Mouse (Mus musculus) neutrophil, adult 5-6 weeks (primary cell): ENCODE data around the gene Zmynd19. TPM values are rescaled to one million over a fixed set of nuclear protein-coding genes. Genes with fewer than 3 reads are reported as not detected.

Source experiments
- ATAC-seq: fragments of 151-379, 151-347 bp; 2 replicates; pipeline ENCODE4 v1.8.0; 2017; ENCODE audit warnings: mild to moderate bottlenecking, moderate TSS enrichment; ENCODE audit not compliant: insufficient number of reproducible peaks, poor library complexity, low FRiP score, severe bottlenecking; ENCODE audit errors: extremely low read depth
- total RNA-seq: library from RNA; stranded (forward); fragments of 200-1000 nt; gene quantifications from 2 replicates; pipeline ENCODE4 v1.2.3, GENCODE M21; 2017

The Zmynd19 gene
- 3.6 and 4.5 TPM in 2 replicates for total RNA-seq

- ATAC-seq = peak; percentile 97
Observed at GRCm38 (mm10) chr2:24949421-24950188, at the start of gene Zmynd19. Gene Zmynd19 (plus strand): TSS chr2:24949792.

- ATAC-seq = no peak
Observed at GRCm38 (mm10) chr2:24901055-24901454, 48.5 kb upstream of the Zmynd19 start.

DNA sequence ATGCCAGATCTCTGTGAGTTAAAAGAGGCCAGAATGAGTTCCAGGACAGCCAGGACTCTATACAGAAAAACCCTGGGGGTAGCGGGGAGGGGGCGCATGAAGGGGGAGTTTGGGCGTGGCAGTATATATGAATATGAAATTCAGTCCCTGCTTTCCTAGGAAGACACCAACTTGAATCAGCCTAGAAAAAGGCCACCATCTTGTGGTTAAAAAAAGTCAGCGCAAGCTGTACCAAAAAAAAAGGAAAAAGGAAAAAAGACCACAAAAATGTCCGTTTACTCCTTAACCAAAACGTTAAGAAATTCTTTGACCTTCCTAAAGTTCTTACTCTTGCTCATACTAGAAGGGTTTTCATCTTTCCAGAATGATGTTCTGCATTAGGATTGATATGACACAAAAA, 46.6 kb upstream of the Zmynd19 start:
- no peak for ATAC-seq

- no peak for ATAC-seq
Observed at GRCm38 (mm10) chr2:24904823-24905652, 44.6 kb upstream of the Zmynd19 start.

DNA sequence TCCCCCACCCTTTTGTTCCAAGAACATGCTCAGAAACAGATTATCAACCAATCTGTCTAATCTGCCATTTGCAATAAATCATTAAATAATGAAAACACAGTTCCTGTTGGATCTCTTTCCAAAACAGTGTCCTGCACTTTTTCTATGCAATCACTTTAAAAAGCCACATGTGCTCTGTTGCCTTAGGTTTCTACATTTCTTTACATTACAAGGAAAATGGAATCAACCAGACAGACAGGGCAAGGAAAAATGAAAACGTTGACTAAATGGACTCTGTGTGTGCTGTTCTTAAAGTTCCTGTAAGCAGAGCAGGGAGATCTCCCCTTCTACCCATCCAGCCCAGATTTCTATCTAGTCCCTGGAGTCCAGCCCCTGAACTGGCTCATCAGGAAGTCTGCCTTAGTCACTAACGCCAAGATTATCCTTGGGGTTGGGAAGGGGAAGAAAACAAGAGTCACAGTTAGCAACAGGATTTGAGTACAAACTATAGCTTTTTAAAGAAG, 43.9 kb upstream of the Zmynd19 start:
- ATAC-seq = no peak

DNA sequence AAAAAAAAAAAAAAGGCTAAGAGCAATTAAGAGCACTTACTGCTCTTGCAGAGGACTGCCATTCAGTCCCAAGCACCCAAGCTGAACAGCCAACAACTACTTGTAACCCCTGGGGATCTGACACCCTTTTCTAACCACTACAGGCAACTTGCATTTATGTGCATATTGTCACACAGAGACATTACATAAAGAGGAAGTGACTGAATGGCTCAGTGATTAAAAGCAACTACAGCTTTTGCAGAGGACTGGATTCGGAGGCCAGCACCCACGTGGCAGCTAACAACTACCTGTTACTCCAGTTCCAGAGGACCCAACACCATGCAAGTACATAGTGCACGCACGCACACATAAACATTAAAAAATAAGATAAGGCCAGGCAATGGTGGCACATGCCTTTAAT, 39.1 kb upstream of the Zmynd19 start:
- ATAC-seq = peak; percentile 95

DNA sequence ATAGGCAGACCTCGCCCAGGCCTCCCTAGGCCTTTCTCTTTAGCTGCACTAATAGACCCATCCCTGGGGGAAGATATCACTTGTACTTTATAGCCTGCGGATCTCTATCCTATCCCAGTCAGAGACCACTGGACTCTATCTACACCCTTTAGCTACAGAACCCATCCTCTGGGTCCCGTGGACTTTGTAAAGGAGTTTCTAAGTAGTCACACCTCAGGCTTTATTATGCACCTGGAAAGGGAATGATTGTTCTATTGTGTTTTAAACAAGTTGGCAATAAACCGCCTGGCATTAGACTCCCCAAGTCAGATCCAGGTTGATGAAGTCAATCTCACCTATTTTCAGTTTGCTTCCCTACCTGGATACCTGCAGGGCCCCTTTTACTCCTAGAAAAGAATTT, 37.4 kb upstream of the Zmynd19 start:
- no peak for ATAC-seq

DNA sequence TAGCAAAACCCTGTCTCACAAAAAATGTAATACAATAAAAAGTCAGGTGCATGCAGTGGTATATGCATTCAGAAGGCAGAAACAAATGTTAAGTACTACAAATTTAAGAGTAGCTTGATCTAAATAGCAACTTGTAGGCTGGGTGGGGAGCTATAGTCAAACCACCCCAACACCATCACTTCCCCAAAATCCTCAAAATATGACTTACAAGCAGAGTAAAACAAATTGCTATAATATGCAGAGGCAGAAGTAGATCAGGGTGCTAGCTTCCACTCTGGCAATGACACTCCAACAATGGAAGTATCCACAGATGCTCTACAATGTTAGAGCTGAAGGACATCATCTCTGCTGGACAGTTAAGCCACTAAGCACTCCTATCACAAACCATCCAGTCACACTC, 37.0 kb upstream of the Zmynd19 start:
- ATAC-seq = no peak

DNA sequence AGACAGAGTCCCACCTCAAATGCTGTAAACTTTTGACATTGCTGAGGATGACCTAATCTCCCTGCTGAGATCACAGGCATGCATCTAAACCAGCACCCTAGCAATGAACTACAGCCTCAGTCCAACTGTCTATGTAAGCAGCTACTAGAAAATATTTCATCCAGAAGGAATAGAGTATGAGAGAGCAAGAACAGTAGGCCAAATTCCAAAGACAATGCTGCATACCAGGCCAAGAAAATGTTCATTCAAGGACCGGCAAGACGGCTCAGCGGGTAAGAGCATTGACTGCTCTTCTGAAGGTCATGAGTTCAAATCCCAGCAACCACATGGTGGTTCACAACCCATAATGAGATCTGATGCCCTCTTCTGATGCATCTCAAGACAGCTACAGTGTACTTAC, 34.8 kb upstream of the Zmynd19 start:
- no peak for ATAC-seq

GRCm38 (mm10) chr2:24918930-24919838, 30.4 kb upstream of the Zmynd19 start, which contains the start of gene Ehmt1:
Gene Ehmt1 (minus strand): TSS chr2:24919614.
- ATAC-seq = peak; percentile 91

- peak; percentile 14; the same call in 1 of the 2 replicates for ATAC-seq
Observed at GRCm38 (mm10) chr2:24919839-24920175, 29.8 kb upstream of the Zmynd19 start.

DNA sequence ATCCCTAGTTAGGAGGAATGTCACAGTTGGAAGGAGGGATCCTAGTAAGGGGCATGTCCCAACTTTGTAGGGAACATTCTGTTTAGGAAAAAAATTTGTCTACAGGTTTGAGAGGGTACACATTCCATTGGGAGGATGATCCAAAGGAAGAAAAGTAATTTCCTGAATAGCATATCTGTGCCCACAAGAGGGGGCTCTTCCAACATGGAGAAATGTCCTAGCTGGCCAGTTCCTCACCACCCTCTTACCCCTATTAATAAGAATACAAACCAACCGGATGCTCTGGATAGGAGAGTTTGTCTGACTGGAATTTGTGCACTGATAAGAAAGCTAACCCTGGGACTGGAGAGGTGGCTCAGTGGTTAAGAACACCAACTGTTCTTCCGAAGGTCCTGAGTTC, 26.0 kb upstream of the Zmynd19 start:
- ATAC-seq = no peak

DNA sequence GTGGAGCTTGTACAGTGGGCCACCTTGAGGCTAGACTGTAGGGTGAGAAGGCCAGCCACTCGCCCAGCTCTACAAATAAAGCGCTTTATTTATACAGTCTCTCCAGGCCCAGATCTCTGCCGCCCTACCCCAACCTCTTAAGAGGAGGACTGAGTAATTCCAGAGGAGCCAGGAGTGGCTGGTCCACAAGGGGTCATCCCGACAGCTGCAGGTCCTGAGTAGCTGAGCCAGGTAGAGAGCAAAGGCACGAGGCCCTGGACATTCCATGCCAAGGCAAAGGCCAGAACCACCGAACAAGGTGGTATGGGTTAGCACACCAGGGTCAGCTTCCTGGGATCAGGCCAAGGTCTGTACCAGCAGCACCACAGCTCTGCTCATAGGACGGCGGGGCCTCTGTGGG, 24.3 kb upstream of the Zmynd19 start:
- no peak for ATAC-seq

DNA sequence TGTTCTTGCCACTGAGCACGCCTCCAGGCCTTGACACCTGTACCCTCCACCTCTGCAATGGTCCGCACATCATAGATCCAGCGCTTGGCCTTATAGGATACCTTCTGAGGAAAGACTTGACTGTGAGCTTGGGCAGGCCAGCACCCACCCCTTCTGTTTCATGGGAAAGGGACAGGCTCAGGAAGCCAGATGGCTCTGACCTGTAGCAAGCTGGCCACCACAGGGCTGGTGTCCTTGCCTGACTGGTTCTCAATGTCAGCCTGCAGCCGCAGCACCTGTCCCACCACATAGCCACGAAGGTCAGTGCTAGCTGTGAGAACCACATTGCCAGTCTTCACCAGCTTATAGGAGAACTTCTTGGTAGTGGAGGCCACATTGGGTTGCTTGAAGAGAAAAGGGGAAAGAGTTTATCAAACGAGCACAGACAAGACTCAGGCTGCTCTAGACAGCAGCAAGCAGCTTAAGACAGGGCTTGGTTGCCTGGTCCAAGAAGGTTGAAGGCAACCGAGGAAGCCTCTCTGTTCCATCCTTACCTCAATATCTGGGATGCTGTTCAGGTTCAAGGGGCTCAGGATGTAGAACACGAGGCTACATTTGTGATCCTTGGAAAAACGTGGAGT, 23.1 kb upstream of the Zmynd19 start:
- ATAC-seq = no peak

GRCm38 (mm10) chr2:24926965-24927358, 22.6 kb upstream of the Zmynd19 start:
- no peak for ATAC-seq

DNA sequence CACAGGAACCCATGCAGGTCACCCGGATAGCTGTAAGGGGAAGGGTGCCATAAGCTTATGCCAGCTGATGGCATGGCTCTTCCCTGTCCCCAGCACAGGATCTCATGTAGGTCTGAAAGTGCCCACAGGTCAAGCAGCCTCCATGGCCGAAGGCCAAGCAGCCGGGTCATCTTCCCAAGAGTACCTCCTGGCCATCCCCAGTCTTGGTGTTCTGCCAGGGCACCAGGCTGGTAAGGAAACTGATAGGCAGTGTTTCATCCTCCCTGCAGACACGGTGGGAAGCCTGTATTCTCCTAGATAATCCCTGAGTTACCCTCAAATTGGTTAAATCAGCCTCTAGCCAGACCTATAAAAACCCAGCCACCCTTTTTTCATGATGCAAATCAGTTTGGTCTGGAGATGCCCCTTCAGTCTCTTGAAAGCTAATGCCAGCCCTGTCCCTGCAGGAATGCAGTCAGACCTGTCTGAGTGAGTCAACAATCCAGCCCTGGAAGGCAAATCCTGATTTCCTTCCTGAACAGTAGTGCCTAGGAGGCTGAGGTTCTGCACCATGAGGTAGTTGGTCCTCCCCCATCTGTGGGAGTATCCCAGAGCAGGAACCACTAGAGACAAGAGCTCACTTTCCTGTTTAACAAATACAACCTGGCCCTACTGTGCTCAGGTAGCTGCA, 21.6 kb upstream of the Zmynd19 start:
- no peak for ATAC-seq

GRCm38 (mm10) chr2:24929119-24929518, 20.5 kb upstream of the Zmynd19 start:
- no peak for ATAC-seq

DNA sequence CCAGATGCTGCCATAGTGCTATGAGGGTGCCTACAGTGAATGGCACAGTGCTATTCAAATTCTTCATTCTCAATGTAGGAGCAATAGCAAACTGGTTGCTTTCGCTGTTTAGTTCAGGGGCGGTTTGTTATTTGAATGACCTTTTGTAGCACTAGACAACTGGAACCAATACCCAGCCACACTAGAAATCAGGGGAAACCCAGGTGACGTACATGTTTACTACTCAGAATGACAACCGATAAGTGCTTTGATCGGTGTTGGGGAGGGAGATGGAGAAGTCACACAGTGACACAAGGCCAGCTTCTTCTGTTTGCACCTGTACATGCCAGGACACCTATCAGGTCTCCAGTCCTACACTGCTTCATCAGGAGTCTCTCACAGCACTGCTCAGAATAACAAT, 20.0 kb upstream of the Zmynd19 start:
- no peak for ATAC-seq
